Mouse (Mus musculus) gastrocnemius, adult 8-10 months (tissue): ENCODE results near the gene Phldb2. TPM values are rescaled to one million over a fixed set of nuclear protein-coding genes. Genes with fewer than 3 reads are reported as not detected.

Experiments
- DNase-seq, 2 experiments: peaks; one replicate each; pipeline ENCODE4 v3.0.0; 2022; ENCODE audit warnings: low spot score in 2 of 2
- total RNA-seq, 4 experiments: library from RNA; stranded (reverse); gene quantifications; 2 replicates each; pipeline ENCODE4 v1.2.4; 2022

Phldb2 gene
- total RNA-seq, 4 experiments from 2014 or later: 4.5 to 8.7 (median 5.8) TPM

DNA sequence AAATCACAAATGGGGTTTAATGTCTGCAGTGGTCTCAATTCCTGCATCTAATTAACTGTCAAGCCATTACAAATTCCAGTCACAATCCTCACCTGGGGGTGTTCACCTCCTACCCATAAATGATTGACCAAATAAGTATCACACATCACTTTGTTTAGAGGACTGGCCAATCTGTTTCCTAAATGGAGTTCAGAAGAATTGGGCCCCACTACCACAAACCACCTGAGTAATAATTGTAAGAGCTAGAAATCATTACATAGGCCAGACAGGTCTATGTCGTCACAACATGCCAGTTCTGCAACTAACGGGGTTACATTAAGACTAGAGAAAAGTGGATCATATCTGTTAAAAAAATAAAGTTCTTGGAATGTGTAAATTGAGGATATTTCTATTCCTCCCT, 1.4 kb downstream of the Phldb2 start:
- no peak for DNase-seq

DNA sequence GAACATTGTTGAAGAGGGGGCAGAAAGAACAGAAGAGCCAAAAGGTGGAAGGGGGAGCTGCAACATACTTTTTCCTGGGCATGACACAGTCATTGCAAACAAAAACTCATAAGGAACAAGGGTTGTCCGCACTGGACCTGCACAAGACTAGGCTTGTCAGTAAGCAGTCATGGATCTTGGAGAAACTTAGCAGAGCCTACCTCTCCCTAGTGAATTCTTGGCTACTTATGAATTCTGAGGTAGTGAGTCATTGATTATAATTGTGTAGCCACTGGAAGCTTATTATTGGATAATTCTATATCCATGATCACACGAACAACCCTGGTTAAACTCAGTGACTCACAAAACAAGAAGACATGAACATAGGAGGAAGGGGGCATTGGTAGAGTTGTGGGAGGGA, 7.1 kb downstream of the Phldb2 start:
- DNase-seq: no peak

- no peak for DNase-seq
Measured at GRCm38 (mm10) chr16:45945649-45946048, 7.7 kb downstream of the Phldb2 start.

DNA sequence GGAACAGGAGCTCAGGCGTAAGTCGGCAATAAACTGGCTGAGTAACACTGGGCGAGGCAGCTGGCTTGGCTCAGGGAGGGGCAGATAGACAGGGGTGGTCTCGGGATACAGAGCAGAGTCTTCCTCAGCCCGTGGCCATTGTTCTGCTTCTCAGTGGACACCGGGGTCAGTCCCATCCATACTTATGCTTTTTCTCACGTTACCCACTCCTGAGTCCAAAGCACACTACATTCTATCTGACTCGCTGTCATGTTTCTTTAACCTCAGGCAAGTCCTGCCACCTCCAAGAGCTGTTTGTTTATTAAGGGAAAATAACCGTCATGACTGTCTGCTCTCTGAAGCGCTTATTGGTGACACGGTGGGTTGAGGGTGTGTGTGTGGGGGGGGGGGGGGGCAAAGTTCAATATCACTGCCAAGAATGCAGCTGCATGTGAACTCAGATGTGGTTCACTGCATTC, 8.2 kb downstream of the Phldb2 start:
- DNase-seq: no peak

DNA sequence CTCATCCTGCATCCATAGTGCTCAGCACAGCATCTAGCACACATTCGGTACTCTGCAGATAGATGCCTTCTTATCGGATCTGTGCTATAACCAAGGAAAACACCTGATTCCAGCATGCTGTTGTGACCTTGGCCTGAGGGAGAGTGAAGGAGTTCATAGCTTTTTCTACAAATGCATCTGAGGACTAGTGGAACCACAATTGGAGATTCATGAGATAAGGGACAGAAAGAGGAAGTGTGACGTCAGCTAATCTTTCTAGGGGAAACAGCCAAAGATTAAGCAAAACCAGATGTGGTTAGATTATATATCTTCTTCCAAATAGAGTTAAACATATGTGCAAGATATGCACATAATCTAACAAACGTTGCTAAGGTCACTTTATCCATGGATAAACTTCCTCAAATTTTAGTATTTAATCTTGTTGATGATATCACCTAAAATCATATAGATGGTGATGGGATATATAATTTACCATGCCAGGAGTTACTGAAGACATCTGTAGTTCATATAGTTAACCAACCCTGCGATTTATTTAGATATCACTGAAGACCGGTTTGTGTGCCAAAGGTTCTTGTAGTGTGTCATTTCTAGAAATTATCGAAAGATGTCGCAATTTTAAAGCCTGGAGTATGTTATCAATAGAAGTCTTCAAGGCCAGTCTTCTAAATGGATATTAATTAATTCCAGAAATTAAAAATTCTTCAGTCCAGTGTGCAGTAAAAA, 11.1 kb downstream of the Phldb2 start:
- DNase-seq: no peak

GRCm38 (mm10) chr16:45940701-45941100, 12.7 kb downstream of the Phldb2 start:
- DNase-seq: no peak

GRCm38 (mm10) chr16:45939436-45939835, 14.0 kb downstream of the Phldb2 start:
- no peak for DNase-seq

- no peak for DNase-seq
Measured at GRCm38 (mm10) chr16:45937381-45937780, 16.0 kb downstream of the Phldb2 start.

DNA sequence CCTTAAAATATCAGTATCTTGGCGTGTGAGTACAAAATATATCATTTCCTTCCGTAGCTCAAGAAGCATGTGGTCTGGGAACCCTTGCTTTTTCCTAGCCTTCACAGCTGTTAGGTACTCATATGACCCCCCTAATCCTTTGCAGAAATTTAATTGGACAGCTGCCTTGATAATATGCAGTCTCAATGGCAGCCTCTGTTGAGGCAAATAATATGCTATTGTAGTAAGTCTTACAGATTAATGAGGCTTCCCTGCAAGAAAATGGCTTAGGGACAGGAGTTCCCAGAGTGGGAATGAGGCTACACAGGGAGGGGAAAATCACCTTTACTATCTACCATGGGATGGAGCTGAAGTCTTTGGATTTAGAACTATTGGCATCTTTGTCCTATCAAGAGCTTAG, 16.9 kb downstream of the Phldb2 start:
- DNase-seq: no peak

DNA sequence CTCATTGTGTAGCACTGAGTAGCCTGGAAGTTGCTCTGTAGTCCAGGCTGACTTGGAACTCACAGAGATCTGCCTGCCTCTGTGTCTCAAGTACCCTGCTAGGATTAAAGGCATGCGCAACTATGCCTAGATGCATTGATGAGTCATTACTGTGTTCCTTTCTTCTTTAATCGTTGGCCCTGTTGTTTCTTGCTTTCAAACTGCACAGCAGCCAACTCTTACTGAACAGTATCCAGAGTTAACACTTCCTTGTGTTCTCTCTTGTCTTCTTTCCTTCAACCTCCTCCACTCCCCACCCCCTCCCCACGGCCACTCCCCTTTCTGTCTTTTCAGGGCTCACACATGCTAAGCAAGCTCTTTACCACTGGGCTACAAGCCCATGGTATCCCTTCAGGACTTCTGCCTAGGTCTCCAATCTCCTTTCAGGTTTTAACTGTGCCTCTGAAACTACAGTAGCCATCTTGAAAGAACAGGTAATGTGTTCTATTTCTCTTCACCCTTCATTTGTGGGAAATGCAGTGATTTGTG, 17.4 kb downstream of the Phldb2 start:
- no peak for DNase-seq

GRCm38 (mm10) chr16:45934721-45935407, 18.5 kb downstream of the Phldb2 start:
- DNase-seq: no peak

DNA sequence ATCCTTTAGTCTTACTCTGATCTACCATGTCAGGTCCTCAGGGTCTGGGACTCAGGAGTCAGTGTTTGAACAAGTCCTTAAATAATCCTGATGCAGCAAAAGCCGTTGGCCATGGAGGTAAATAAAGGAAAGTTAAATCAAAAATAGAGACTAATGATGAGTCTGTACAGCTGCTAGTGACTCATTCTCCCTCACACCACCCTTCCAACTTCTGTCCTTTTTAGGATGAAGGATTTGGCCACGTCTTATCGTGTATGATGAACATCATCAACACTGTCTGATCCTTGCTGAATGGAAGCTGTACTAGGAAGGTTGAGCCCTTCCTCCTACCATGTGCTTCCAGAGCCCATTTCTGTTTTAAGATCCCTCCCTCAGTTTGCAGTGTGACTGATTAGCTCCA, 23.1 kb downstream of the Phldb2 start:
- no peak for DNase-seq

- no peak for DNase-seq
Measured at GRCm38 (mm10) chr16:45928090-45928489, 25.3 kb downstream of the Phldb2 start.

GRCm38 (mm10) chr16:45927601-45928000, 25.8 kb downstream of the Phldb2 start:
- DNase-seq: no peak

GRCm38 (mm10) chr16:45926875-45927274, 26.5 kb downstream of the Phldb2 start:
- no peak for DNase-seq

- DNase-seq: no peak
Measured at GRCm38 (mm10) chr16:45923731-45924424, 29.5 kb downstream of the Phldb2 start.

DNA sequence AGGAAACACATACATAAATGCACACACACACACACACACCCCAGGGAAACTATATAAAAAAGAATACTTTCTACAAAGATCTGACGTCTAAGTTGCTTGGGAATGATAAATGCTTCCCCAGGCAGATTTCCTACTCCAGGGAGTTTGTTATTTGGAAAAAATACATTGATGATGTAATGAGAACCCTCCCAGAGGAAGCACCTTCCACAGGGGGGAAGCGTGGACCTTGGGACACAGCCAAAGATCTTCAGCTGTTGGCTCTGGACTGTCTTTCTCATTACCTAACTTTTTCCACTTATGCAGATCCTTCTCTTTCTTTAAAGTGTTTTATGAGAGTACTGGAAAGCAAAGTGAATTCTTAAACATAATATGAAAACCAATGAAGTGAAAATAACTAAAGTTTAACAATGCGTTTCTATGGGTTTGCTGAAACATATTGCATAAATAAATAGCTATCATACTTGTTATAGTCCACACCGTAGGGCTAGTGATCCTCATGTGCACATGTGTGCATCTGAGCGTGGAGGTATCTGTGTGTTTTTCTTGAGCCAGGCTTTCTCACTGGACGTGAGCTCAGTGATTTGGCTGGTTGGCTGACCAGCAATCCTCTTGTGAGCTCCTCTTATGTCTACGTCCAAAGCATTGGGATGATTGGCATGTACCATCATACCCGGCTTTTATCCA, 30.7 kb downstream of the Phldb2 start:
- peak in 1 of 2 experiments; percentile 23 for DNase-seq

DNA sequence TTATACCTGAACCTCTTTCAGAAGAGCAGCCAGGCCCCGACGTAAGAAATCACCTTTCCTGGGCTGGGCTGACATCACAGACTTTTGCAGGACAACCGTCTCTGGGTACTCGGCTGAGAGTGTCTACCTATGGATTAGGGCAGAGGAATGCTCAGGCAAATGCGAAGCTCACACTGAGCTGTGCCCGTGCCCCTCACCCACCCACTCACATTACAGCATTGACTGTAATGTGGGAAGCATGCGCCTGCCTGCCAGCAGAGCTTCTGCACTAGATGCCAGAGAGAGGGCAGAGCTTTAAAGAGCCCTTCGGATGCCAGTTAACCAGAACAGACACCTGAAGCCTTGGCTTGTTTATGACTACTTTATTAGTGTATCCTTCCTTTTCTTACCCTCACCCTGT, 33.8 kb downstream of the Phldb2 start:
- no peak for DNase-seq

DNA sequence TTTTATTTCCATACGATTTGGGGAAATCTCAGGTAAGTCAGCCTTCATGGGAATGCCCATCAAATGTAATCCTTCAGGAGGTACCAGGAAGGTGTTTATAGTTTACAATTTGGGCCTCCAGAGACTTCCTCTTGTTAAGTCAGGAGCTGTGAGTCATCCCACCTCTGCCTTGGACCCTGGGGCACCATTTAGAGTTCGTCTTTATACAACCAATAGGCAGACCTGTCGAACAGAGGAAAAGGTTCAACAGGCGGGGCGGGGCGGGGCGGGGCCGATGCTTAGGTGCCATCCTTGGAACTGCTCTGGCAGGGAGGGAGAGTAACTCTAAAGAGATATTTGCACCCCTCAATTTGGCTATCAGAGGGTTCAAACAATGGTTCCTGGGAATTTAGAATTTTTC, 49.8 kb downstream of the Phldb2 start:
- no peak for DNase-seq

DNA sequence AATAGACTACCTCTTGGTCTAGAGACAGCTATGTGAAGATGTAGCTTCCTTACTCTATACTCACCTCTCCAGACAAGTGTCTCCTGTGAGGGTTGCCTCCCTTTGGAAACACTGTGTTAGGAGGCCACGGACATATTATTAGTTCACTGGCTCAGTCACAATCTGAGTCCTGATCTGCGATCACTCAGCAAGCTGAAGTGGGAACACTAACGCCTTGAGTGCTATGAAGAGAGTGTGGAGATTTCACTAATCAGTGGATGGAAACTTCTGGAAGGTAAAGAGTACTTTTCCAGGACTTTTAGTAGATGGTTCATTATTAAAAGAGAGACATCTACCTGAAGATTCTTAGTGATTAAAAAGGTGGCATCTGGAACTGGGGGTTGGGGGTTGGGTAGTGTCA, 54.9 kb downstream of the Phldb2 start:
- DNase-seq: no peak

DNA sequence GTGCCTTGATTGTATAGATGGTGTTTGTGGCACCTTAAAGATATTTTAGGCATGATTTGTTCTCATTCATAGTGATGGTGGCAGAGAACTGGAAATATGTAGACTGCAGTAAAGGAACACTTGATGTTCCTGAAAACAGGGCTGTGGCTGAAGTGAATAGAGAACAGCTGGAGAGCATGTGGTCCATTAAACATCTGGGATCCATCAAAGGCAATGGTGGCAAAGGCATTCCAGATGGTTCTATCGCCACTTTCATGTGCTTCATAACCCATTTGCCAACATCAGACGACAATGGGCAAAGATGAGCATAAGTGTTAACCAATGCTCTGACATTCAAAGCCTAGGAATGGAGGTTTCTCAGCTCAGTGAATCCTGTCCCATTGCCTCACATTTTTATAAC, 56.8 kb downstream of the Phldb2 start:
- no peak for DNase-seq

GRCm38 (mm10) chr16:45894998-45895397, 58.4 kb downstream of the Phldb2 start:
- no peak for DNase-seq
